Mouse (Mus musculus) lung, adult 18-20 months (tissue): ENCODE results near the gene Wdr1.
A peak's percentile ranks its signal among the peaks of the same experiment; 100 is the strongest.
"Not testable (repeated sequence)": the region's sequence is repeated elsewhere in the genome, so short reads cannot be mapped to it uniquely, and the experiment has no call there.

Experiments used
- DNase-seq, 2 experiments: peaks; one replicate each; pipeline ENCODE4 v3.0.0; 2022; ENCODE audit warnings: mixed read lengths in 2 of 2

Wdr1 gene

GRCm38 (mm10) chr5:38563121-38563520 lies at the start of gene Wdr1:
Gene Wdr1 (minus strand): TSS chr5:38563221.
- no peak for DNase-seq

GRCm38 (mm10) chr5:38611118-38611517 lies 48.1 kb upstream of the Wdr1 start:
- peak in 1 of 2 experiments; percentile 14 for DNase-seq

GRCm38 (mm10) chr5:38608219-38608618 lies 45.2 kb upstream of the Wdr1 start:
- DNase-seq = not testable (repeated sequence)

- DNase-seq = no peak
These were observed 35.8 kb upstream of the Wdr1 start for GRCm38 (mm10) chr5:38598647-38599304.

- peak; percentile 45 to 58 for DNase-seq
These were observed 25.9 kb upstream of the Wdr1 start for GRCm38 (mm10) chr5:38588924-38589323.

GRCm38 (mm10) chr5:38585450-38585849 lies 22.4 kb upstream of the Wdr1 start:
- no peak for DNase-seq

- DNase-seq = no peak
These were observed 20.0 kb upstream of the Wdr1 start for GRCm38 (mm10) chr5:38583026-38583425.

- DNase-seq = peak in 1 of 2 experiments; percentile 18
These were observed 17.7 kb upstream of the Wdr1 start for GRCm38 (mm10) chr5:38580703-38581102.

- no peak for DNase-seq
These were observed 7.9 kb upstream of the Wdr1 start for GRCm38 (mm10) chr5:38570876-38571275.

GRCm38 (mm10) chr5:38568652-38569051 lies 5.6 kb upstream of the Wdr1 start:
- no peak for DNase-seq

- no peak for DNase-seq
These were observed 1.8 kb upstream of the Wdr1 start for GRCm38 (mm10) chr5:38564831-38565230.

- DNase-seq = peak; percentile 98 to 99
These were observed 1.5 kb downstream of the Wdr1 start for GRCm38 (mm10) chr5:38561426-38562024.

- DNase-seq = peak; percentile 66 to 74
These were observed 2.2 kb downstream of the Wdr1 start for GRCm38 (mm10) chr5:38560586-38561425.

GRCm38 (mm10) chr5:38558831-38559230 lies 4.2 kb downstream of the Wdr1 start:
- no peak for DNase-seq

GRCm38 (mm10) chr5:38557811-38558210 lies 5.2 kb downstream of the Wdr1 start:
- DNase-seq = no peak

GRCm38 (mm10) chr5:38556406-38556805 lies 6.6 kb downstream of the Wdr1 start:
- DNase-seq = no peak

- DNase-seq = no peak
These were observed 9.1 kb downstream of the Wdr1 start for GRCm38 (mm10) chr5:38553953-38554352.

GRCm38 (mm10) chr5:38553491-38553890 lies 9.5 kb downstream of the Wdr1 start:
- DNase-seq = no peak

GRCm38 (mm10) chr5:38552615-38553014 lies 10.4 kb downstream of the Wdr1 start:
- no peak for DNase-seq

GRCm38 (mm10) chr5:38550221-38550768 lies 12.7 kb downstream of the Wdr1 start:
- no peak for DNase-seq

- no peak for DNase-seq
These were observed 13.5 kb downstream of the Wdr1 start for GRCm38 (mm10) chr5:38549461-38549909.

GRCm38 (mm10) chr5:38547375-38547774 lies 15.6 kb downstream of the Wdr1 start:
- peak; percentile 37 to 58 for DNase-seq
